Mouse (Mus musculus) heart, postnatal 14 days (tissue): Measurements from ENCODE around the gene Trib3. TPM values are rescaled to one million over a fixed set of nuclear protein-coding genes. Genes with fewer than 3 reads are reported as not detected.

ENCODE experiments used
- DNase-seq, 2 experiments: peaks; one replicate each; pipeline ENCODE4 v3.0.0; 2021 to 2022
- intact Hi-C: fragments of 180-260 bp; cut with DNase I; formaldehyde crosslinking; loops from one replicate; pipeline ENCODE4 v1.15.1; 2025
- total RNA-seq, 2 experiments: library from RNA; stranded (reverse); gene quantifications; 2 replicates each; pipeline ENCODE4 v1.2.3; 2021

The Trib3 gene
- total RNA-seq, 2 experiments from 2014 or later, result 3.2 to 3.4 TPM

DNA sequence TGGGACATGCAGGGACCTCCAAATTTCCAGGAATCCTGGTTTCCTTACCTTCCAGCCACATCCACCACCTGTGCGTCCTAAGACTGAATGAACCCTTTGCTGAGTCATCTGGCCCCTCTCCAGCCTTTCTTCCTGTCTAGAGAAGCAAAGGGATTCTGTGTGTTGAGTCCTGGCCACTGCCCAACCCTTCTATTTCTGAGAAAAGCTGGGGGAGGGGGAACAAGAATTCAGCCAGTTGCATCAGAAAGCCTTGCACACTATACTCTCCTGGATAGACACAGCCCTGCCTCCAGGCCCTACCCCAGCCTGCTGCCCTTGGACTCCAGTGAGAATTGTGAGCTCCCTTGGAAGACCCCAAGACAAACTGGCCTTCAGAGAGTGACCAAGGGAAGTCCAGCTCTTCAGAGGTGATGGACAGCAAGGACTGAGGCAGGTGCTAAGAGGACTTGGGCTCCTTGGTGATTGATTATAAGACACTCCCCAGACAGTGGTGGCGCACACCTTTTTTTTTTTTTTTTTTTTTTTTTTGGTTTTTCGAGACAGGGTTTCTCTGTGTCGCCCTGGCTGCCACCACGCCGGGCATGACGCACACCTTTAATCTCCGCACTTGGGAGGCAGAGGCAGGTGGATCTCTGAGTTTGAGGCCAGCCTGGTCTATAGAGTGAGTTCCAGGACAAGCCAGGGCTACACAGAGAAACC, 6.2 kb upstream of the Trib3 start:
- intact Hi-C loops, result no loop called here

GRCm38 (mm10) chr2:152349205-152349604, 5.4 kb upstream of the Trib3 start:
- intact Hi-C loops, result no loop called here
- no peak for DNase-seq

More for the DNA sequence above, 6.2 kb upstream of the Trib3 start:
- DNase-seq, result peak; percentile 54 to 65

- intact Hi-C loops, result no loop called here
- no peak for DNase-seq
These were observed 3.9 kb upstream of the Trib3 start for GRCm38 (mm10) chr2:152347722-152348121.

DNA sequence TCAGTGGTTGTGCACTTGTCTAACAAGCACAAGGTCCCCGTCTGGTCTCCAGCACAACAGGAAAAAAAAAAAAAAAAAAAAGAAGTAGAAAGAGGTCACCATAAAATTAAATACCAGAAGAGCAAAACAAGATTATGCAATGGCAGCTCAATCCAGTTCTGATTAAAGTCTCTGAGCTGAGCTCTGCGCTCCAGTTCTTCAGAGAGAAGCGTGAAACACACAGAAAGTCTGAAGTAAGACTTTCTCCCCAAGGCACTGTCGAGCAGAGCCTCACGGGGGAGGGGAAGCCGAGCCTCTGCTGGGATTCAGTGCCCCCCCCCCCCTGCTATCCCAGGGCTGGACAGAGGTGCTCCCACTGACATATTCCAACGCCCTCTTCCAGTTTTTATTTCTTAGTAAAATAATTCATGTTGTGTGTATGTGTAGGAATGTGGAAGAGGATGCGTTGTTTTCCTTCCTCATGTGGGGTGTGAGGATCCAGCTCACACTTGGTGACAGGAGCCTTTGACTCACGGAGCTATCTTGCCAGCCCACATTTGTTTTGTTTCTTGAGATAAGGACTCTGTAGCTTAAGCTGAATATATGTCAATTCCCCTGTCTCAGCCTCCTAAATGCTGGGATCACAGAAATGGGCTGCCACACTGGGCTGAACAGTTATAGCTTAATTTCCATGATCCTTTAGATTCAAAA, 3.1 kb upstream of the Trib3 start:
- DNase-seq, result no peak
- intact Hi-C loops, result no loop called here

- no peak for DNase-seq
- intact Hi-C loops, result no loop called here
These were observed 1.6 kb upstream of the Trib3 start for GRCm38 (mm10) chr2:152345393-152345792.

DNA sequence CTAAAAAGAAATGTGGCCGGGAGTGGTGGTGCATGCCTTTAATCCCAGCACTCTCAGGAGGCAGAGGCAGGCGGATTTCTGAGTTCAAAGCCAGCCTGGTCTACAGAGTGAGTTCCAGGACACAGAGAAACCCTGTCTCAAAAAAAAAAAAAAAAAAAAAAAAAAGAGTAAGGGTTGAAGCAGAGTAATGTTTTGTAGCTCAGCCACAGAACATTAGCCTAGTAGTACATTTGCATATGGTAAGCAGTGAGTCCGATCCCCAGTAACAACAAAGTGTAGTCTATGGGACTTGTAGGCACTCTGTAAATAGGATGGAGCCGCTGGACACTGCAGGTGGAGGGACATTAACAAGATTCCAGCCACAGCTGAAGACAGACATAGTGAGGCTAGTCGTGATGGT, 1.1 kb upstream of the Trib3 start:
- intact Hi-C loops, result loop anchor here (5.0 kb wide), 1 partner anchor 238 kb away; the partner anchor contains the start of gene Srxn1
- no peak for DNase-seq

- DNase-seq, result peak; percentile 32 to 35
- intact Hi-C loops, result loop anchor here (5.0 kb wide), 1 partner anchor 237 kb away; the partner anchor contains the start of gene Srxn1
These were observed 529 bp upstream of the Trib3 start for GRCm38 (mm10) chr2:152344361-152344760.

DNA sequence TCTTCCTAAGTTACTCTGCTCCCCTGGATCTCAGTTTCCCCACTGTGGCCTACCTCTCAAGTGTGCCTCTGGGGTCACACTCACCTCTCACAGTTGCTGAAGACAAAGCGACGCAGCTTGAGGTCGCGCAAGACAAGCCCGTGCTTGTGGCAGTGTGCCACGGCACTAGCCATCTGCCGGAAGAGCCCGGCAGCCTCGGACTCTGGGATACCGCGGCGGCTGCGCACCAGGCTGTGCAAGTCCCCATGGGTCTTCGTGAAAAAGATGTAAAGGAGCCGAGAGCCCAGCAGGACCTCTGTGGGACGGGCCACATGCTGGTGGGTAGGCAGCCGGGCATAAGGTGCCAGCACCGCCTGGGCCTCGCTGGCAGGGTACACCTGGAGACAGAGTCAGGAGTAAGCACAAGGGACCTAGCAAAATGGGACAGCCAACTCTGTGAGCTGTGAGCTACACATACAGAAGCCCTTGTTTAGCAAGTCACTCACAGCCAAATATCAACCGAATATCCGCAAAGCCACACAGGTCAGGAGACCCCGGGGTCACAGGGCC, 4.1 kb downstream of the Trib3 start:
- intact Hi-C loops, result loop anchor here (5.0 kb wide), 1 partner anchor 232 kb away; the partner anchor contains the start of gene Srxn1
- DNase-seq, result no peak

- intact Hi-C loops, result no loop called here
These were observed 5.5 kb downstream of the Trib3 start for GRCm38 (mm10) chr2:152338319-152338718.

GRCm38 (mm10) chr2:152337591-152338212, 6.1 kb downstream of the Trib3 start:
- intact Hi-C loops, result no loop called here
- no peak for DNase-seq

More at GRCm38 (mm10) chr2:152338319-152338718, 5.5 kb downstream of the Trib3 start:
- no peak for DNase-seq

GRCm38 (mm10) chr2:152336856-152337255, 7.0 kb downstream of the Trib3 start:
- intact Hi-C loops, result no loop called here
- no peak for DNase-seq

DNA sequence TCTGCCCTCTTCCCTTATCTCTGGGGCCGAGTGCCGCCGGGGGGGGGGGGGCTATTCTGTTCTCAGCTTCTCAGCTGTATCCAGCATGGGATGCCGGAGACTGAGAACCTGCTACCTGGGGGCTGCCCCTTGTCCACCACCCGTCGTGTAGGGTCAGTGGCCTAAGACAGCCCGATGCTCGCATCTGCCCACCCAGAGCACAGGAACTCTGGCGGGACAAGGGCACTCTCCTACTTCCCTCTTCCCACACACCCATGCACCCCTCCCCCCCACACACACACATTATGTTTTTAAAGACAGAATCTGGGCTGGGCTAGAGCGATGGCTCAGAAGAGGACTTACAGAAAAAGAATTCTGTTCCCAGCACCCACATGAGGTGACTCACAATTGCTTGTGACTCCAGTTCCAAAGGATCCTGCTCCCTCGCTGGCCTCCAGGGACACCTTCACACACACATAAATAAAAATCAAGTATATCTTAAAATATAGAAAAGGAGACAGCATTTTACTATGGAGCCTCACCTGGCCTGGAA, 8.5 kb downstream of the Trib3 start:
- intact Hi-C loops, result no loop called here
- DNase-seq, result no peak

GRCm38 (mm10) chr2:152333345-152334006, 10.4 kb downstream of the Trib3 start:
- intact Hi-C loops, result loop anchor here (5.0 kb wide), 1 partner anchor 34 kb away; no protein-coding TSS in a partner anchor
- DNase-seq, result no peak

DNA sequence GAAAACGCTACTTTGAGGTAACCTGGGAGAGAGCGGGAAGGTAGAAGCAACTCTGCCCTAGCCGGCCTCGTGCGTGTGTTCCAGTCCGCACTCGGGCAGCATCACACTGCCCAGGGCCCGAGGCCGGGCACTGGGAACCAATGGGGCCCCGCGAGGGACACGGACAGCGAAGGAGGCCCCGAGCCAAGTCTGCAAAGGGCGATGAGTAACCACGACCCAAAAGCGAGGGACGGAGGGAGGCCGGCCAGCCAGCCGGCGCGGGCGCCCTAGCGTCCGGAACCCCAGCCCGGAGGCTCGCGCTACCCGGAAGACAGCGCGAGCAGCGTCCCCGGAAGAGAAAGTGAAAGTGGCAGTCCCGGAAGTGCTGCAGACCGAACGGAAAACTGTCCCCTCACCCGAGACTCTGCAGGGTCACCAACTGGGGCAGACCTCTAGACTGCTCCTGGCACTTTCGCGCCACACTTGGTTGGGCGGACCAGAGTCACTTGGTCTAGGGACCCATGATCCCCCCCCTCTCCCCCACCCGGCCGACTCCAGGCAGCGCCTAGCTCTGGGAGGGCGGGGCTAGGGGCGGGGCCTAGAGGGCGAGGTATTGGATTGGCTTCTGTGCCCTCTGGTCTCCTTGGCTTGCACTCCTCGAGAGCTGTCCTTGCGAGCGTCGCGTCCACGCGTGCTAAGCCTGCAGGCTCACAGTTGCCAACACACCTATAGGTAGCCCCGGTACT, 11.6 kb downstream of the Trib3 start, which contains the start of gene Rbck1:
Gene Rbck1 (minus strand): TSS at position 553 of the 725 bp plus-strand sequence.
- intact Hi-C loops, result loop anchor here (5.0 kb wide), 1 partner anchor 35 kb away; no protein-coding TSS in a partner anchor

GRCm38 (mm10) chr2:152330858-152331423, 12.9 kb downstream of the Trib3 start:
- intact Hi-C loops, result loop anchor here (5.0 kb wide), 1 partner anchor 36 kb away; no protein-coding TSS in a partner anchor
- no peak for DNase-seq

More for the DNA sequence above, 11.6 kb downstream of the Trib3 start, which contains the start of gene Rbck1:
- peak; percentile 85 to 87 for DNase-seq

DNA sequence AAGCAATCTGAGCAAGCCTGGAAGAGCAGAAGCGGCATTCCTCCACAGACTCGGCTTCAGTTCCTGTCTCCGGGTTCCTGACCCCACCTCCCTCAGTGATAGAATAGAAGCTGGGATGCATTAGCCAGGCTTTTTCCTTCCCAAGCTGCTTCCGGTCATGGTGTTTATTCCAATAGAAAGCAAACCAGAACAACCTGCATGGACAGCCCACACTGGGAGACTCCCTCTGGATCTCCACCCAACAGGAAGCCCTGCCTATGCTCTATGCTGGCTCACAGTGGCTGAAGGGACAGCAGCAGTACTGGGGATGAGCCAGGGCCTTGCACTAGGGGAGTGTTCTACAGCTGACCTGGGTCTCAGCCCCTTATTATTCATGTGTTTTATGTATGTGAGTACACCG, 15.9 kb downstream of the Trib3 start:
- intact Hi-C loops, result no loop called here
- DNase-seq, result no peak

DNA sequence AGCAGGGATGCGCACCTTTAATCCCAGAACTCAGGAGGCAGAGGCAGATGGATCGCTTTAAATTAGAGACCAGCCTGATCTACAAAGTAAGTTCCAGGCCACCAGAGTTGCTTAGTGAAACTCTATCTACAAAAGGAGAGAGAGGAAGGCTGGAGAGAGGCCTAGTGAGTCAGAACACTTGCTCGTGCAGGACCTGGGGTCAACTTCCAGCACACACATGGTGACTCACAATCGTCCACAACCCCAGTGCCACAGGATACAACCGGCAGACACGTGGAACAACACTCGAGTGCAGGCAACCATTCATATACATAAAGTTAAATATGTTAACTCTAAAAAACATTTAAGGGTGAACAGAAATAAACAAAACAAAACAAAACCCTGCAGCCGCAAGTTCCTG, 17.2 kb downstream of the Trib3 start:
- DNase-seq, result no peak
- intact Hi-C loops, result no loop called here

- intact Hi-C loops, result no loop called here
- DNase-seq, result no peak
These were observed 17.7 kb downstream of the Trib3 start for GRCm38 (mm10) chr2:152326157-152326556.

DNA sequence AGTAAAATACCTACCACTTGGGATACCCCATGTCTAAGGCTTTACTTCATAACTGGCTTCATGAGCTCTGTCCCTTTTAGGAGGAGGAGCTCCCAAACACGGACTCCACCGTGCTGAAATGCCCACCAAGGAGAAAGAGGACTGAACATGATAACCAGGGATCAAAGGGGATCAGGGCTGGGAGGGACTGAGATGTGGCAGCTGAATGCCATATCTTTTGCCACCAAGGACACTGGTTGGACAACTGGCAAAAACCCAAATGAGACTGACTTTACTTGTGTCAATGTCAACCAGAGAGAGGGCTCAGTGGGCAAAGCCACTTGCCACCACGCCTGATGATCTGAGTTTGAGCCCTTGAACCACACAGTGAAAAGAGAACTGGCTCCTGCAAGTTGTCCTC, 19.0 kb downstream of the Trib3 start:
- intact Hi-C loops, result no loop called here
- DNase-seq, result no peak
